Mouse (Mus musculus) G1E (cell line): ENCODE results near the gene Gm47841. TPM values are rescaled to one million over a fixed set of nuclear protein-coding genes. Genes with fewer than 3 reads are reported as not detected.

ENCODE experiments used
- ATAC-seq: 2 replicates; pipeline ENCODE4 v1.8.0; 2016; ENCODE audit warnings: mild to moderate bottlenecking; ENCODE audit not compliant: insufficient number of reproducible peaks, poor library complexity, low FRiP score, severe bottlenecking; ENCODE audit errors: extremely low read depth
- DNase-seq: peaks from one replicate; pipeline ENCODE4 v3.0.0; 2012; ENCODE audit warnings: low spot score
- H3K27me3 ChIP-seq: 2 replicates; pipeline ENCODE4 v1.6.1; 2012; ENCODE audit warnings: mild to moderate bottlenecking, low read length, inconsistent platforms; ENCODE audit not compliant: insufficient read depth
- H3K36me3 ChIP-seq: replicated peaks from 2 replicates; pipeline ENCODE3; 2012; ENCODE audit warnings: mild to moderate bottlenecking, inconsistent platforms
- H3K4me1 ChIP-seq: 2 replicates; pipeline ENCODE4 v1.6.1; 2012; ENCODE audit warnings: low read depth, low read length, inconsistent platforms, mixed read lengths; ENCODE audit not compliant: insufficient read depth
- H3K4me3 ChIP-seq: 2 replicates; pipeline ENCODE4 v1.5.1; 2012; ENCODE audit warnings: low read depth, mild to moderate bottlenecking, inconsistent platforms, low read length, moderate library complexity, mixed read lengths
- H3K9me3 ChIP-seq: replicated peaks from 2 replicates; pipeline ENCODE4 v1.6.1; 2012; ENCODE audit warnings: inconsistent platforms
- CTCF ChIP-seq: IDR thresholded peaks from 2 replicates; pipeline ENCODE4 v1.5.1; 2012; ENCODE audit warnings: low read depth, low read length, inconsistent platforms, mixed read lengths
- GATA1 ChIP-seq: IDR thresholded peaks from 2 replicates; pipeline ENCODE4 v1.6.1; 2012; ENCODE audit warnings: borderline replicate concordance, low read length, inconsistent platforms, mixed read lengths
- GATA2 ChIP-seq: IDR thresholded peaks from 2 replicates; pipeline ENCODE4 v1.6.1; 2012; ENCODE audit warnings: low read depth, low read length, inconsistent platforms, borderline replicate concordance
- POLR2AphosphoS5 ChIP-seq: IDR thresholded peaks from 2 replicates; pipeline ENCODE4 v1.6.1; 2012; ENCODE audit warnings: low read depth, low read length, inconsistent platforms; ENCODE audit not compliant: insufficient replicate concordance
- TAL1 ChIP-seq: conservative IDR thresholded peaks from 2 replicates; pipeline ENCODE4 v1.6.1; 2012; ENCODE audit warnings: low read depth, low read length, inconsistent platforms, mixed read lengths
- polyA plus RNA-seq: library from polyadenylated mRNA; stranded (reverse); fragments of >175 nt; gene quantifications from 2 replicates; pipeline ENCODE4 v1.2.3, GENCODE M21; 2012
- total RNA-seq, 2 experiments: library from RNA; stranded (forward) in 1 of 2; stranded (reverse) in 1 of 2; fragments of 200-1000 nt in 1 of 2; fragments of >200 nt in 1 of 2; fragmentation: Nextera tagmentation in 1 of 2; gene quantifications; 2 replicates each; pipeline ENCODE4 v1.2.3; 2014 to 2017

Gene Gm47841
- total and polyA plus RNA-seq, 3 experiments = not detected

- ATAC-seq = no peak
These were observed 20.8 kb upstream of the Gm47841 start for GRCm38 (mm10) chr15:101068029-101068428.

GRCm38 (mm10) chr15:101066920-101067696 is 19.9 kb upstream of the Gm47841 start:
- TF ChIP-seq CTCF (no peak), GATA2 (no peak), GATA1 (no peak), TAL1 (no peak), POLR2AphosphoS5 (no peak)
- H3K4me3 ChIP-seq = no peak overlapping the region
- no peaks in the 10 kb centered on the region for H3K36me3 ChIP-seq
- no peaks in the 10 kb centered on the region for H3K4me1 ChIP-seq
- H3K27me3 ChIP-seq = no peaks in the 10 kb centered on the region
- no peak for DNase-seq
- no peak for ATAC-seq
- peaks cover 96% of the 10 kb centered on the region for H3K9me3 ChIP-seq

More at GRCm38 (mm10) chr15:101068029-101068428, 20.8 kb upstream of the Gm47841 start:
- H3K9me3 ChIP-seq = peaks cover 96% of the 10 kb centered on the region
- no peaks in the 10 kb centered on the region for H3K4me1 ChIP-seq
- TF ChIP-seq POLR2AphosphoS5 (no peak), GATA2 (no peak), CTCF (no peak), TAL1 (no peak), GATA1 (no peak)
- H3K36me3 ChIP-seq = no peaks in the 10 kb centered on the region
- no peak overlapping the region for H3K4me3 ChIP-seq
- no peaks in the 10 kb centered on the region for H3K27me3 ChIP-seq
- DNase-seq = no peak

- Histone ChIP-seq H3K4me1 (no peaks in the 10 kb centered on the region), H3K4me3 (no peak overlapping the region), H3K36me3 (no peaks in the 10 kb centered on the region), H3K9me3 (peaks cover 97% of the 10 kb centered on the region), H3K27me3 (no peaks in the 10 kb centered on the region)
- no peak for ATAC-seq
- no peak for DNase-seq
- no peak for TF ChIP-seq GATA1
- TF ChIP-seq TAL1 = no peak
- no peak for TF ChIP-seq GATA2
- no peak for TF ChIP-seq CTCF
These were observed 19.2 kb upstream of the Gm47841 start for GRCm38 (mm10) chr15:101066364-101066847.

GRCm38 (mm10) chr15:101065069-101065468 is 17.9 kb upstream of the Gm47841 start:
- Histone ChIP-seq H3K27me3 (no peaks in the 10 kb centered on the region), H3K9me3 (peaks cover 95% of the 10 kb centered on the region), H3K4me3 (no peak overlapping the region; the same call in 1 of the 2 replicates), H3K4me1 (no peaks in the 10 kb centered on the region), H3K36me3 (no peaks in the 10 kb centered on the region)
- ATAC-seq (no peak), DNase-seq (no peak)
- TF ChIP-seq TAL1 = no peak
- no peak for TF ChIP-seq GATA1

GRCm38 (mm10) chr15:101060280-101060852 is 13.2 kb upstream of the Gm47841 start:
- ATAC-seq (no peak), DNase-seq (no peak)
- Histone ChIP-seq H3K9me3 (peaks cover 95% of the 10 kb centered on the region), H3K36me3 (no peaks in the 10 kb centered on the region), H3K4me3 (no peak overlapping the region), H3K27me3 (no peaks in the 10 kb centered on the region; the same call in 1 of the 2 replicates), H3K4me1 (no peaks in the 10 kb centered on the region)
- TF ChIP-seq CTCF (no peak), GATA1 (no peak), POLR2AphosphoS5 (no peak), TAL1 (no peak), GATA2 (no peak)

GRCm38 (mm10) chr15:101059570-101060279 is 12.5 kb upstream of the Gm47841 start:
- Histone ChIP-seq H3K9me3 (peaks cover 92% of the 10 kb centered on the region), H3K4me3 (no peak overlapping the region), H3K4me1 (no peaks in the 10 kb centered on the region), H3K27me3 (no peaks in the 10 kb centered on the region; the same call in 1 of the 2 replicates), H3K36me3 (no peaks in the 10 kb centered on the region)
- no peak for ATAC-seq
- TF ChIP-seq TAL1 = no peak
- DNase-seq = no peak
